8 mouse cellular contexts compared by ENCODE assay signal in genomic region chr9:57537044-57537727, GRCm38 (mm10). TPM values are rescaled to one million over a fixed set of nuclear protein-coding genes. Genes with fewer than 3 reads are reported as not detected.
DNase-seq lines count a peak whose midpoint lies in the region; ATAC-seq and TF ChIP-seq lines count a peak whose summit lies in the region.

Gene Fam219b (plus strand): TSS chr9:57537528.

- TF ChIP-seq POLR2A in bone marrow macrophage, adult 2 months (IDR thresholded peaks at IDR 0.05; ENCODE audit: borderline replicate concordance, low read depth, low read length), result no peak
- peak; percentile 43; the same call in 1 of the 2 replicates for TF ChIP-seq POLR2A in limb, embryonic 14.5 days (IDR thresholded peaks at IDR 0.05; ENCODE audit: borderline replicate concordance, extremely low read depth, insufficient read depth, insufficient read length)
- TF ChIP-seq POLR2A in spleen, adult 2 months (IDR thresholded peaks at IDR 0.05; ENCODE audit: low read depth, low read length), result no peak; the same call in 1 of the 2 replicates

- peak within 1 kb of the TSS; percentile 84 for H3K27ac ChIP-seq in bone marrow macrophage, adult 2 months (ENCODE audit: insufficient read depth, low read depth, low read length)
- peak within 1 kb of the TSS; percentile 84 for H3K27ac ChIP-seq in embryonic facial prominence, embryonic 15.5 days (replicated peaks)
- H3K27ac ChIP-seq in kidney, embryonic 14.5 days (ENCODE audit: low read depth, low read length), result peak within 1 kb of the TSS; percentile 76
- peak within 1 kb of the TSS; percentile 62 for H3K27ac ChIP-seq in limb, embryonic 14.5 days (replicated peaks; ENCODE audit: low read depth, low read length)
- H3K27ac ChIP-seq in midbrain, embryonic 16.5 days (ENCODE audit: low read length), result peak within 1 kb of the TSS; percentile 93
- H3K27ac ChIP-seq in spleen, adult 2 months (ENCODE audit: insufficient read depth, low read length), result peak within 1 kb of the TSS; percentile 37

- peak; percentile 84 to 86 for DNase-seq in B cell, adult 2 months
- peak; percentile 88 to 89 for DNase-seq in heart, adult 9 months (ENCODE audit: low spot score in 2 of 2)
- peak; percentile 90 for DNase-seq in limb, embryonic 14.5 days (ENCODE audit: low spot score)
- DNase-seq in spleen, adult 2 months (ENCODE audit: low read depth in 1 of 2, low spot score in 2 of 2), result peak; percentile 51 to 85

- H3K36me3 ChIP-seq in embryonic facial prominence, embryonic 15.5 days, result peaks cover 44% of the 10 kb centered on the region
- H3K36me3 ChIP-seq in kidney, embryonic 14.5 days (ENCODE audit: control insufficient read depth, insufficient read depth, low read length), result peaks cover 46% of the 10 kb centered on the region
- H3K36me3 ChIP-seq in limb, embryonic 14.5 days (ENCODE audit: control insufficient read depth, insufficient read depth, low read length), result peaks cover 44% of the 10 kb centered on the region
- peaks cover 12% of the 10 kb centered on the region for H3K36me3 ChIP-seq in midbrain, embryonic 16.5 days (ENCODE audit: control insufficient read depth, insufficient read depth, low read length)
- H3K36me3 ChIP-seq in spleen, adult 2 months (ENCODE audit: control insufficient read depth, insufficient read depth, low read length), result peaks cover 4% of the 10 kb centered on the region

- 2% methylated on average over 45 of the region's 45 CpGs for WGBS in embryonic facial prominence, embryonic 15.5 days
- 2% methylated on average over 45 of the region's 45 CpGs for WGBS in kidney, embryonic 14.5 days
- 4% methylated on average over 42 of the region's 45 CpGs for WGBS in limb, embryonic 14.5 days
- WGBS in midbrain, embryonic 16.5 days, result 3% methylated on average over 34 of the region's 45 CpGs
- WGBS in spleen, adult 2 months, result 3% methylated on average over 45 of the region's 45 CpGs

- peak; percentile 88 for ATAC-seq in embryonic facial prominence, embryonic 15.5 days (ENCODE audit: insufficient number of reproducible peaks, low FRiP score, low TSS enrichment, low read depth)
- peak; percentile 89 for ATAC-seq in kidney, embryonic 14.5 days (ENCODE audit: low FRiP score, low TSS enrichment)
- peak; percentile 92 for ATAC-seq in limb, embryonic 14.5 days (ENCODE audit: low FRiP score, low read depth)
- ATAC-seq in midbrain, embryonic 16.5 days, result peak; percentile 90

- H3K9me3 ChIP-seq in embryonic facial prominence, embryonic 15.5 days (replicated peaks), result no peaks in the 10 kb centered on the region
- no peaks in the 10 kb centered on the region for H3K9me3 ChIP-seq in kidney, embryonic 14.5 days (ENCODE audit: control insufficient read depth, low read length)
- H3K9me3 ChIP-seq in limb, embryonic 14.5 days (ENCODE audit: control insufficient read depth, low read length), result no peaks in the 10 kb centered on the region
- H3K9me3 ChIP-seq in midbrain, embryonic 16.5 days (replicated peaks; ENCODE audit: control insufficient read depth, low read length, poor library complexity, severe bottlenecking), result no peaks in the 10 kb centered on the region

- peak within 1 kb of the TSS; percentile 66 for H3K4me2 ChIP-seq in embryonic facial prominence, embryonic 15.5 days (replicated peaks)
- H3K4me2 ChIP-seq in kidney, embryonic 14.5 days (replicated peaks; ENCODE audit: low read depth, low read length), result peak within 1 kb of the TSS; percentile 78
- H3K4me2 ChIP-seq in limb, embryonic 14.5 days (replicated peaks; ENCODE audit: low read depth, low read length, severe bottlenecking), result peak within 1 kb of the TSS; percentile 79
- peak within 1 kb of the TSS; percentile 81 for H3K4me2 ChIP-seq in midbrain, embryonic 16.5 days (ENCODE audit: low read length)

- TF ChIP-seq CTCF in bone marrow macrophage, adult 2 months (IDR thresholded peaks at IDR 0.05; ENCODE audit: low read depth, low read length), result no peak
- TF ChIP-seq CTCF in spleen, adult 2 months (IDR thresholded peaks at IDR 0.05; ENCODE audit: extremely low read depth, insufficient read depth, insufficient read length, insufficient replicate concordance), result no peak

- peak within 1 kb of the TSS; percentile 78 for H3K9ac ChIP-seq in embryonic facial prominence, embryonic 15.5 days
- peak within 1 kb of the TSS; percentile 88 for H3K9ac ChIP-seq in kidney, embryonic 14.5 days (ENCODE audit: low read depth, low read length)
- peak within 1 kb of the TSS; percentile 71 for H3K9ac ChIP-seq in limb, embryonic 14.5 days (ENCODE audit: low read depth, low read length, severe bottlenecking)
- H3K9ac ChIP-seq in midbrain, embryonic 16.5 days (ENCODE audit: low read depth, low read length), result peak within 1 kb of the TSS; percentile 94

- H3K4me1 ChIP-seq in bone marrow macrophage, adult 2 months (ENCODE audit: control insufficient read depth, insufficient read depth, low read length), result peaks cover 19% of the 10 kb centered on the region
- H3K4me1 ChIP-seq in embryonic facial prominence, embryonic 15.5 days, result peaks cover 23% of the 10 kb centered on the region
- peaks cover 8% of the 10 kb centered on the region for H3K4me1 ChIP-seq in kidney, embryonic 14.5 days (ENCODE audit: control insufficient read depth, insufficient read depth, low read length)
- H3K4me1 ChIP-seq in limb, embryonic 14.5 days (ENCODE audit: control insufficient read depth, insufficient read depth, low read length), result peaks cover 13% of the 10 kb centered on the region
- H3K4me1 ChIP-seq in midbrain, embryonic 16.5 days (ENCODE audit: control insufficient read depth, insufficient read depth, low read length), result peaks cover 17% of the 10 kb centered on the region
- H3K4me1 ChIP-seq in spleen, adult 2 months (ENCODE audit: control insufficient read depth, insufficient read depth, insufficient read length), result peaks cover 2% of the 10 kb centered on the region; the same call in 1 of the 2 replicates

- no peaks in the 10 kb centered on the region for H3K27me3 ChIP-seq in embryonic facial prominence, embryonic 15.5 days
- no peaks in the 10 kb centered on the region for H3K27me3 ChIP-seq in kidney, embryonic 14.5 days (ENCODE audit: control insufficient read depth, insufficient read depth, low read length)
- no peaks in the 10 kb centered on the region for H3K27me3 ChIP-seq in limb, embryonic 14.5 days (ENCODE audit: control insufficient read depth, insufficient read depth, low read length)
- no peaks in the 10 kb centered on the region for H3K27me3 ChIP-seq in midbrain, embryonic 16.5 days (ENCODE audit: control insufficient read depth, insufficient read depth, low read depth, low read length)
- no peaks in the 10 kb centered on the region for H3K27me3 ChIP-seq in spleen, adult 2 months (ENCODE audit: control insufficient read depth, insufficient read depth, low read length)

- peak within 1 kb of the TSS; percentile 90 for H3K4me3 ChIP-seq in bone marrow macrophage, adult 2 months (ENCODE audit: insufficient read depth, low read length)
- H3K4me3 ChIP-seq in embryonic facial prominence, embryonic 15.5 days (replicated peaks), result peak within 1 kb of the TSS; percentile 87
- H3K4me3 ChIP-seq in kidney, embryonic 14.5 days (ENCODE audit: low read length), result peak within 1 kb of the TSS; percentile 87
- peak within 1 kb of the TSS; percentile 55 for H3K4me3 ChIP-seq in limb, embryonic 14.5 days (replicated peaks; ENCODE audit: low read length)
- H3K4me3 ChIP-seq in midbrain, embryonic 16.5 days (ENCODE audit: low read depth, low read length), result peak within 1 kb of the TSS; percentile 95
- H3K4me3 ChIP-seq in spleen, adult 2 months (ENCODE audit: extremely low read depth, insufficient read depth, insufficient read length), result peak within 1 kb of the TSS; percentile 59

RNA-seq across cellular contexts. Expression of gene Fam219b, which starts in this region (rescaled TPM):
- 15.5 and 18.4 TPM in 2 replicates for polyA plus RNA-seq in bone marrow macrophage, adult 2 months (2012; ENCODE audit: insufficient read depth, insufficient read length, missing spikeins)
- polyA plus RNA-seq in embryonic facial prominence, embryonic 15.5 days (2015; fragmentation: Nextera tagmentation; extraction: Ambion mirVana), result 27.3 and 28.2 TPM in 2 replicates
- polyA plus RNA-seq in kidney, embryonic 14.5 days (2014; fragmentation: Nextera tagmentation; extraction: Ambion mirVana), result 13.3 and 19.7 TPM in 2 replicates
- 16.2 and 19.0 TPM in 2 replicates for polyA plus RNA-seq in limb, embryonic 14.5 days (2012; rRNA removed)
- polyA plus RNA-seq in limb, embryonic 14.5 days (2014; fragmentation: Nextera tagmentation; extraction: Ambion mirVana), result 25.2 and 27.0 TPM in 2 replicates
- 23.2 and 24.2 TPM in 2 replicates for polyA plus RNA-seq in midbrain, embryonic 16.5 days (2015; fragmentation: Nextera tagmentation; extraction: Ambion mirVana)
- 4.1 and 14.5 TPM in 2 replicates for polyA plus RNA-seq in spleen, adult 2 months (2012; rRNA removed)

Comparison
In these comparisons a context has a peak if more than half of its experiments do, and no peak if none do; other contexts are left out.
1. Peak in every context shown above with its lines: DNase-seq, ATAC-seq, H3K4me3 ChIP-seq and H3K27ac ChIP-seq.
2. H3K27ac ChIP-seq: peak in every context shown above with its lines; median percentile 93 in midbrain, embryonic 16.5 days; 84 in bone marrow macrophage, adult 2 months; 84 in embryonic facial prominence, embryonic 15.5 days; 76 in kidney, embryonic 14.5 days; 62 in limb, embryonic 14.5 days; 37 in spleen, adult 2 months.